Mouse (Mus musculus) forebrain, embryonic 15.5 days (tissue): Measurements from ENCODE around the gene Kap. TPM values are rescaled to one million over a fixed set of nuclear protein-coding genes. Genes with fewer than 3 reads are reported as not detected.

Experiments used
- polyA plus RNA-seq: library from polyadenylated mRNA; unstranded; fragments of >200 nt; fragmentation: Nextera tagmentation; extraction: Ambion mirVana; gene quantifications from 2 replicates; pipeline ENCODE4 v1.2.1, GENCODE M21; 2015

Kap gene
- polyA plus RNA-seq, 1 experiment from 2014 or later, result not detected

Other genes with a start within 250 kb of the Kap start
- 5.5 and 6.8 TPM in 2 replicates for gene Etv6, start 181.9 kb upstream of the Kap start, polyA plus RNA-seq